In the genomic region with DNA sequence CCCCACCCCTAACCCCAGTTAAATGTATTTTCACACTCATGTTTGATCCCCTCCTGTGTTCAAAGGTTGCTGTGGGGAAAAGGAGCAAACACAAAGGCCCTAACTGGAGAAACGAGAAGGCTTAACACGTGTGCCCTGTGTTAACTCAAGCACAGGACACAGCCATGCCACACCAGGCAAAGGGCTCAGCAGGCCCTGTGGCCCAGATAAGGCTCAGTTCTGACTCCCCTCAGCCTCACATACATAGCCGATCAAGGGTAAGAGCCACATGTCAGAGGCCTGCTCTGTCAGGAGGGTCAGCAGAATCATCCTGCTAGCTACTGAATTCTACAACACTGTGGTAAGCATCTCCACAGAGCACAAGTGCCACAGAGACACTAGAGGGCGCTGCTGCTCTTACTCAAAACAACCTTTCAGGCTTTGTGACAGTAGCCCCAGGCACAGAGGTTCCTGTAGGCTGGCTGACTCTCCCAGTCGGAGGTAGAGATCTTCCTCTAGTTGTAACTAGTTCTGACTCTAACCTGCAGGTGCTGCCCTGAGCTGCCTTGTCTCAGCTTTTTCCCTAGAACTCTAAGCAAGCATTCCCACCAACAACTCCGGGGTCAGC, we compare ENCODE assay signal across 8 mouse cellular contexts. TPM values are rescaled to one million over a fixed set of nuclear protein-coding genes. Genes with fewer than 3 reads are reported as not detected.
DNase-seq lines count a peak whose midpoint lies in the region; ATAC-seq and TF ChIP-seq lines count a peak whose summit lies in the region.

No protein-coding gene starts in this region.

- peak; percentile 52 for DNase-seq in G1E (ENCODE audit: low spot score)
- peak; percentile 80 for DNase-seq in cerebellum, adult 11 months
- peak; percentile 91 for DNase-seq in heart, postnatal 4 days
- peak; percentile 76 to 93 for DNase-seq in layer of hippocampus, adult 18-20 months (ENCODE audit: low spot score in 2 of 2)
- DNase-seq in lung, embryonic 14.5 days: peak; percentile 97
- DNase-seq in ovary, postnatal 10 days (ENCODE audit: low spot score): peak; percentile 55
- DNase-seq in thymus, adult 2 months: peak; percentile 78

- peak; percentile 62 for TF ChIP-seq CTCF in G1E (IDR thresholded peaks at IDR 0.05; ENCODE audit: low read depth, low read length)
- TF ChIP-seq CTCF in lung, embryonic 14.5 days (IDR thresholded peaks at IDR 0.05; ENCODE audit: low read depth): peak; percentile 94
- TF ChIP-seq CTCF in thymus, adult 2 months (IDR thresholded peaks at IDR 0.05; ENCODE audit: borderline replicate concordance, control insufficient read depth, extremely low read depth, insufficient read depth, low read length, poor library complexity): peak; percentile 31; the same call in 1 of the 2 replicates

- 37% methylated on average over 6 of the region's 6 CpGs for WGBS in forebrain, embryonic 15.5 days
- WGBS in lung, embryonic 14.5 days: 36% methylated on average over 6 of the region's 6 CpGs
- WGBS in thymus, adult 2 months: 55% methylated on average over 6 of the region's 6 CpGs

- TF ChIP-seq POLR2A in thymus, adult 2 months (IDR thresholded peaks at IDR 0.05; ENCODE audit: control insufficient read depth, extremely low read depth, insufficient read depth, low read length, poor library complexity): no peak

- H3K4me2 ChIP-seq in forebrain, embryonic 15.5 days (replicated peaks): no peak overlapping the region
- H3K4me2 ChIP-seq in lung, embryonic 14.5 days: no peak overlapping the region

- peaks cover 17% of the 10 kb centered on the region for H3K27me3 ChIP-seq in G1E (ENCODE audit: insufficient read depth, low read length)
- H3K27me3 ChIP-seq in forebrain, embryonic 15.5 days: no peaks in the 10 kb centered on the region
- H3K27me3 ChIP-seq in lung, embryonic 14.5 days (ENCODE audit: insufficient read depth, low read length): no peaks in the 10 kb centered on the region
- no peaks in the 10 kb centered on the region; the same call in 1 of the 2 replicates for H3K27me3 ChIP-seq in thymus, adult 2 months (ENCODE audit: control insufficient read depth, insufficient read depth, low read length)

- peak; percentile 22; the same call in 1 of the 2 replicates for ATAC-seq in G1E (ENCODE audit: extremely low read depth, insufficient number of reproducible peaks, low FRiP score, poor library complexity, severe bottlenecking)
- ATAC-seq in forebrain, embryonic 15.5 days (replicated peaks): peak; percentile 83
- ATAC-seq in lung, embryonic 14.5 days (ENCODE audit: insufficient read depth): peak; percentile 80; the same call in 1 of the 2 replicates

- no peaks in the 10 kb centered on the region for H3K9me3 ChIP-seq in G1E (replicated peaks)
- no peaks in the 10 kb centered on the region for H3K9me3 ChIP-seq in forebrain, embryonic 15.5 days
- H3K9me3 ChIP-seq in lung, embryonic 14.5 days (ENCODE audit: low read depth, low read length): no peaks in the 10 kb centered on the region

- H3K27ac ChIP-seq in forebrain, embryonic 15.5 days (replicated peaks): no peak overlapping the region
- no peak overlapping the region for H3K27ac ChIP-seq in lung, embryonic 14.5 days (ENCODE audit: low read depth)
- no peak overlapping the region for H3K27ac ChIP-seq in thymus, adult 2 months (ENCODE audit: control insufficient read depth, insufficient read depth, low read length)

- no peak overlapping the region for H3K9ac ChIP-seq in forebrain, embryonic 15.5 days (replicated peaks)
- no peak overlapping the region for H3K9ac ChIP-seq in lung, embryonic 14.5 days

- no peak overlapping the region for H3K4me3 ChIP-seq in G1E (ENCODE audit: low read depth, low read length)
- H3K4me3 ChIP-seq in forebrain, embryonic 15.5 days: no peak overlapping the region
- no peak overlapping the region for H3K4me3 ChIP-seq in lung, embryonic 14.5 days (ENCODE audit: low read depth, low read length)
- no peak overlapping the region for H3K4me3 ChIP-seq in thymus, adult 2 months (ENCODE audit: control insufficient read depth, insufficient read depth, low read length)

- H3K4me1 ChIP-seq in G1E (ENCODE audit: insufficient read depth, low read depth, low read length): no peaks in the 10 kb centered on the region
- H3K4me1 ChIP-seq in forebrain, embryonic 15.5 days: no peaks in the 10 kb centered on the region
- no peaks in the 10 kb centered on the region for H3K4me1 ChIP-seq in lung, embryonic 14.5 days (ENCODE audit: insufficient read depth)
- no peaks in the 10 kb centered on the region for H3K4me1 ChIP-seq in thymus, adult 2 months (replicated peaks; ENCODE audit: control insufficient read depth, insufficient read depth, low read length)

- H3K36me3 ChIP-seq in G1E (replicated peaks): no peaks in the 10 kb centered on the region
- H3K36me3 ChIP-seq in forebrain, embryonic 15.5 days: no peaks in the 10 kb centered on the region
- H3K36me3 ChIP-seq in lung, embryonic 14.5 days (ENCODE audit: insufficient read depth): peaks cover 9% of the 10 kb centered on the region; the same call in 1 of the 2 replicates
- H3K36me3 ChIP-seq in thymus, adult 2 months (ENCODE audit: control insufficient read depth, insufficient read depth, low read length): no peaks in the 10 kb centered on the region

RNA-seq across cellular contexts. Expression of gene Sfxn5, which starts 12.9 kb away (rescaled TPM):
- total RNA-seq in G1E (2014; fragmentation: Nextera tagmentation): not detected in 2 replicates
- 0.12 and 0.38 TPM in 2 replicates for total RNA-seq in G1E (2017)
- 0.04 TPM in 1 of 2 replicates, not detected in the other for polyA plus RNA-seq in G1E (2012)
- polyA plus RNA-seq in forebrain, embryonic 15.5 days (2015; fragmentation: Nextera tagmentation; extraction: Ambion mirVana): 24.2 and 25.3 TPM in 2 replicates
- total RNA-seq in heart, postnatal 4 days (2021): 1 to 10 TPM; 3.0 to 3.6 TPM
- total RNA-seq in layer of hippocampus, adult 18-20 months (2021): 100 to 1,000 TPM; 177 TPM
- 5.9 and 8.3 TPM in 2 replicates for polyA plus RNA-seq in lung, embryonic 14.5 days (2014; fragmentation: Nextera tagmentation; extraction: Ambion mirVana)
- 3.7 and 5.9 TPM in 2 replicates for polyA plus RNA-seq in thymus, adult 2 months (2012; rRNA removed)

RNA-seq across cellular contexts. Expression of gene Rab11fip5, which starts 28.3 kb away (rescaled TPM):
- total RNA-seq in G1E (2014; fragmentation: Nextera tagmentation) (not detected in 2 replicates), G1E (2017) (0.27 TPM in 1 of 2 replicates, not detected in the other)
- polyA plus RNA-seq in G1E (2012): not detected in 2 replicates
- polyA plus RNA-seq in forebrain, embryonic 15.5 days (2015; fragmentation: Nextera tagmentation; extraction: Ambion mirVana): 15.1 and 15.2 TPM in 2 replicates
- total RNA-seq in heart, postnatal 4 days (2021): 10 to 100 TPM; 74.7 to 79.8 TPM
- 10 to 100 TPM; 60.7 to 61.2 TPM for total RNA-seq in layer of hippocampus, adult 18-20 months (2021)
- 10.1 and 10.6 TPM in 2 replicates for polyA plus RNA-seq in lung, embryonic 14.5 days (2014; fragmentation: Nextera tagmentation; extraction: Ambion mirVana)
- 10.2 and 13.5 TPM in 2 replicates for polyA plus RNA-seq in thymus, adult 2 months (2012; rRNA removed)

Comparison
In these comparisons a context has a peak if more than half of its experiments do, and no peak if none do; other contexts are left out.
1. ATAC-seq: peak in every context shown above with its lines; median percentile 83 in forebrain, embryonic 15.5 days; 80 in lung, embryonic 14.5 days; 22 in G1E.
2. CTCF ChIP-seq: peak in every context shown above with its lines; median percentile 94 in lung, embryonic 14.5 days; 62 in G1E; 31 in thymus, adult 2 months.
3. RNA of gene Rab11fip5, which starts 28.3 kb away (polyA plus RNA-seq): 15.1 to 15.2 TPM in forebrain, embryonic 15.5 days, 10.2 to 13.5 TPM in thymus, adult 2 months and 10.1 to 10.6 TPM in lung, embryonic 14.5 days; not detected in G1E; every median in the first group is over 10 times any median in the second.
4. Peak in every context shown above with its lines, with median percentiles within 50 percentile points of each other: DNase-seq.